Mouse (Mus musculus) CH12.LX (cell line): ENCODE results near the gene Cyp1a1. TPM values are rescaled to one million over a fixed set of nuclear protein-coding genes. Genes with fewer than 3 reads are reported as not detected.

ENCODE experiments used
- DNase-seq: peaks from one replicate; pipeline ENCODE4 v3.0.0-alpha.2; 2013; ENCODE audit errors: extremely low read depth
- H3K27ac ChIP-seq: 2 replicates; pipeline ENCODE4 v1.5.1; 2012; ENCODE audit warnings: low read depth, mild to moderate bottlenecking, control low read depth, moderate library complexity; ENCODE audit not compliant: insufficient read depth
- H3K27me3 ChIP-seq: replicated peaks from 2 replicates; pipeline ENCODE3; 2012; ENCODE audit warnings: inconsistent platforms
- H3K36me3 ChIP-seq, 2 experiments: replicated peaks in 1 of 2; 2 replicates each; pipeline versions ENCODE3 to v1.6.1; 2012; ENCODE audit warnings: inconsistent platforms in 1 of 2, low read length in 1 of 2, mild to moderate bottlenecking in 1 of 2, mixed read lengths in 1 of 2, moderate library complexity in 1 of 2; ENCODE audit not compliant: control insufficient read depth in 1 of 2, insufficient read depth in 1 of 2
- H3K4me1 ChIP-seq, 2 experiments: 2 replicates each; pipeline ENCODE4 v1.6.1; 2012; ENCODE audit warnings: inconsistent platforms in 1 of 2, moderate library complexity in 1 of 2; ENCODE audit not compliant: insufficient read depth in 2 of 2, control insufficient read depth in 1 of 2
- H3K4me2 ChIP-seq: 2 replicates; pipeline ENCODE4 v1.6.1; 2012; ENCODE audit warnings: low read depth, mild to moderate bottlenecking, control low read depth; ENCODE audit not compliant: poor library complexity, insufficient read depth, severe bottlenecking
- H3K4me3 ChIP-seq, 3 experiments: fragments of 150-350 bp in 1 of 3; sonication (generic) in 1 of 3; replicated peaks in 1 of 3; 2 replicates each; pipeline versions ENCODE3 to v1.5.1; 2011 to 2012; ENCODE audit warnings: low read depth in 2 of 3, low read length in 2 of 3, mild to moderate bottlenecking in 2 of 3, moderate library complexity in 2 of 3, control low read depth in 1 of 3, improper control_type of control experiment in 1 of 3, inconsistent platforms in 1 of 3, mixed read lengths in 1 of 3; ENCODE audit not compliant: poor library complexity in 1 of 3
- H3K79me2 ChIP-seq: replicated peaks from 2 replicates; pipeline ENCODE4 v1.6.1; 2012; ENCODE audit warnings: mild to moderate bottlenecking, moderate library complexity; ENCODE audit not compliant: control insufficient read depth, poor library complexity, insufficient read depth, severe bottlenecking; ENCODE audit errors: extremely low read depth
- H3K9ac ChIP-seq: 2 replicates; pipeline ENCODE4 v1.6.1; 2012; ENCODE audit warnings: low read depth, mild to moderate bottlenecking, control low read depth, moderate library complexity; ENCODE audit not compliant: insufficient read depth
- H3K9me3 ChIP-seq: replicated peaks from 2 replicates; pipeline ENCODE3; 2012; ENCODE audit warnings: low read length, inconsistent platforms, mixed read lengths
- BHLHE40 ChIP-seq: IDR thresholded peaks from 2 replicates; pipeline ENCODE4 v1.6.1; 2011; ENCODE audit warnings: mild to moderate bottlenecking, low read depth, low read length, improper control_type of control experiment
- CHD1 ChIP-seq: IDR thresholded peaks from 2 replicates; pipeline ENCODE4 v1.6.1; 2012; ENCODE audit warnings: low read depth, low read length, improper control_type of control experiment, inconsistent platforms
- CHD2 ChIP-seq: IDR thresholded peaks from 2 replicates; pipeline ENCODE4 v1.6.1; 2011; ENCODE audit warnings: low read length, improper control_type of control experiment
- CTCF ChIP-seq, 2 experiments: IDR thresholded peaks in 1 of 2; conservative IDR thresholded peaks in 1 of 2; 2 replicates each; pipeline ENCODE4 v1.5.1; 2011 to 2012; ENCODE audit warnings: low read depth in 2 of 2, low read length in 2 of 2, improper control_type of control experiment in 1 of 2, inconsistent platforms in 1 of 2, mild to moderate bottlenecking in 1 of 2, moderate library complexity in 1 of 2
- E2F4 ChIP-seq: IDR thresholded peaks from 2 replicates; pipeline ENCODE4 v1.6.1; 2011; ENCODE audit warnings: low read depth, low read length, improper control_type of control experiment; ENCODE audit not compliant: insufficient replicate concordance
- ELF1 ChIP-seq: IDR thresholded peaks from 2 replicates; pipeline ENCODE4 v1.6.1; 2014; ENCODE audit warnings: low read depth, mild to moderate bottlenecking, inconsistent platforms, low read length, improper control_type of control experiment
- EP300 ChIP-seq: IDR thresholded peaks from 2 replicates; pipeline ENCODE4 v1.6.1; 2011; ENCODE audit warnings: low read length, improper control_type of control experiment
- ETS1 ChIP-seq: conservative IDR thresholded peaks from 2 replicates; pipeline ENCODE4 v1.6.1; 2012; ENCODE audit warnings: low read depth, mild to moderate bottlenecking, inconsistent platforms, low read length, improper control_type of control experiment, moderate library complexity
- GABPA ChIP-seq: IDR thresholded peaks from 2 replicates; pipeline ENCODE4 v1.6.1; 2012; ENCODE audit warnings: low read depth, low read length, improper control_type of control experiment, inconsistent platforms; ENCODE audit not compliant: insufficient replicate concordance
- HCFC1 ChIP-seq: IDR thresholded peaks from 2 replicates; pipeline ENCODE4 v1.6.1; 2012; ENCODE audit warnings: low read depth, mild to moderate bottlenecking, inconsistent platforms, low read length, improper control_type of control experiment
- IRF4 ChIP-seq: IDR thresholded peaks from 2 replicates; pipeline ENCODE4 v1.6.1; 2014; ENCODE audit warnings: low read depth, mild to moderate bottlenecking, inconsistent platforms, low read length, improper control_type of control experiment
- JUN ChIP-seq: IDR thresholded peaks from 2 replicates; pipeline ENCODE4 v1.6.1; 2011; ENCODE audit warnings: low read depth, mild to moderate bottlenecking, low read length, improper control_type of control experiment, moderate library complexity; ENCODE audit not compliant: insufficient read depth
- JUND ChIP-seq: conservative IDR thresholded peaks from 2 replicates; pipeline ENCODE4 v1.6.1; 2011; ENCODE audit warnings: low read depth, low read length, improper control_type of control experiment
- KAT2A ChIP-seq: IDR thresholded peaks from 2 replicates; pipeline ENCODE4 v1.6.1; 2012; ENCODE audit warnings: low read length, improper control_type of control experiment, inconsistent platforms; ENCODE audit not compliant: insufficient replicate concordance
- MAFK ChIP-seq: IDR thresholded peaks from 2 replicates; pipeline ENCODE4 v1.6.1; 2011; ENCODE audit warnings: low read length, improper control_type of control experiment; ENCODE audit not compliant: insufficient replicate concordance
- MAX ChIP-seq: IDR thresholded peaks from 2 replicates; pipeline ENCODE4 v1.6.1; 2011; ENCODE audit warnings: low read length, improper control_type of control experiment
- MAZ ChIP-seq: IDR thresholded peaks from 2 replicates; pipeline ENCODE4 v1.6.1; 2012; ENCODE audit warnings: low read depth, mild to moderate bottlenecking, inconsistent platforms, low read length, improper control_type of control experiment, moderate library complexity
- MEF2A ChIP-seq: IDR thresholded peaks from 2 replicates; pipeline ENCODE4 v1.6.1; 2014; ENCODE audit warnings: low read depth, mild to moderate bottlenecking, inconsistent platforms, low read length, improper control_type of control experiment, borderline replicate concordance
- MXI1 ChIP-seq: IDR thresholded peaks from 2 replicates; pipeline ENCODE4 v1.6.1; 2011; ENCODE audit warnings: mild to moderate bottlenecking, low read depth, low read length, improper control_type of control experiment
- MYC ChIP-seq: IDR thresholded peaks from 2 replicates; pipeline ENCODE4 v1.6.1; 2011; ENCODE audit warnings: low read depth, mild to moderate bottlenecking, improper control_type of control experiment, low read length
- NELFE ChIP-seq: IDR thresholded peaks from 2 replicates; pipeline ENCODE4 v1.6.1; 2011; ENCODE audit warnings: low read depth, low read length, improper control_type of control experiment
- NRF1 ChIP-seq: IDR thresholded peaks from 2 replicates; pipeline ENCODE4 v1.6.1; 2014; ENCODE audit warnings: low read depth, mild to moderate bottlenecking, inconsistent platforms, low read length, improper control_type of control experiment, moderate library complexity
- PAX5 ChIP-seq: IDR thresholded peaks from 2 replicates; pipeline ENCODE4 v1.6.1; 2012; ENCODE audit warnings: low read length, inconsistent platforms, mixed read lengths
- POLR2A ChIP-seq: IDR thresholded peaks from 2 replicates; pipeline ENCODE4 v1.6.1; 2011; ENCODE audit warnings: low read depth, mild to moderate bottlenecking, improper control_type of control experiment, low read length
- POLR2AphosphoS2 ChIP-seq: IDR thresholded peaks from 2 replicates; pipeline ENCODE4 v1.6.1; 2011; ENCODE audit warnings: low read depth, low read length, improper control_type of control experiment
- RAD21 ChIP-seq: IDR thresholded peaks from 2 replicates; pipeline ENCODE4 v1.6.1; 2011; ENCODE audit warnings: low read depth, mild to moderate bottlenecking, low read length, improper control_type of control experiment, moderate library complexity
- RCOR1 ChIP-seq: conservative IDR thresholded peaks from 2 replicates; pipeline ENCODE4 v1.6.1; 2012; ENCODE audit warnings: low read depth, mild to moderate bottlenecking, inconsistent platforms, low read length, improper control_type of control experiment
- SIN3A ChIP-seq: IDR thresholded peaks from 2 replicates; pipeline ENCODE4 v1.6.1; 2012; ENCODE audit warnings: low read length, improper control_type of control experiment, inconsistent platforms
- SMC3 ChIP-seq: IDR thresholded peaks from 2 replicates; pipeline ENCODE4 v1.6.1; 2011; ENCODE audit warnings: low read depth, low read length, improper control_type of control experiment
- TBP ChIP-seq: conservative IDR thresholded peaks from 2 replicates; pipeline ENCODE4 v1.6.1; 2011; ENCODE audit warnings: low read depth, low read length, improper control_type of control experiment
- TCF12 ChIP-seq: IDR thresholded peaks from 2 replicates; pipeline ENCODE4 v1.6.1; 2014; ENCODE audit warnings: low read depth, mild to moderate bottlenecking, inconsistent platforms, low read length, improper control_type of control experiment
- UBTF ChIP-seq: IDR thresholded peaks from 2 replicates; pipeline ENCODE4 v1.6.1; 2012; ENCODE audit warnings: low read depth, mild to moderate bottlenecking, inconsistent platforms, low read length, improper control_type of control experiment, moderate library complexity
- USF1 ChIP-seq: IDR thresholded peaks from 2 replicates; pipeline ENCODE4 v1.6.1; 2014; ENCODE audit warnings: low read depth, mild to moderate bottlenecking, inconsistent platforms, low read length, improper control_type of control experiment
- USF2 ChIP-seq: conservative IDR thresholded peaks from 2 replicates; pipeline ENCODE4 v1.6.1; 2011; ENCODE audit warnings: low read depth, low read length, improper control_type of control experiment
- ZC3H11A ChIP-seq: IDR thresholded peaks from 2 replicates; pipeline ENCODE4 v1.6.1; 2012; ENCODE audit warnings: low read depth, mild to moderate bottlenecking, inconsistent platforms, low read length, improper control_type of control experiment
- ZKSCAN1 ChIP-seq: IDR thresholded peaks from 2 replicates; pipeline ENCODE4 v1.6.1; 2012; ENCODE audit warnings: low read depth, inconsistent platforms, low read length, improper control_type of control experiment, borderline replicate concordance
- ZMIZ1 ChIP-seq: IDR thresholded peaks from 2 replicates; pipeline ENCODE4 v1.6.1; 2012; ENCODE audit warnings: low read depth, mild to moderate bottlenecking, inconsistent platforms, low read length, improper control_type of control experiment
- ZNF384 ChIP-seq: IDR thresholded peaks from 2 replicates; pipeline ENCODE4 v1.6.1; 2012; ENCODE audit warnings: low read depth, low read length, improper control_type of control experiment, inconsistent platforms
- dilution Hi-C: fragments of 300-500 bp; cut with MboI; formaldehyde crosslinking; loops from 2 replicates; pipeline ENCODE4 v1.14.3; 2020; ENCODE audit warnings: low sequenced_read_pairs; ENCODE audit not compliant: extremely low pct_unique_long_range_greater_than_20kb, extremely low pct_ligation_motif_present
- in situ Hi-C: fragments of 300-500 bp; cut with MboI; formaldehyde crosslinking; loops from 3 replicates; pipeline ENCODE4 v1.14.3; 2019; ENCODE audit warnings: low sequenced_read_pairs, low pct_ligation_motif_present, low pct_unique_long_range_greater_than_20kb, mixed read lengths
- polyA plus RNA-seq: library from polyadenylated mRNA; unstranded; fragments of >175 nt; gene quantifications from 2 replicates; pipeline ENCODE4 v1.2.1, GENCODE M21; 2012; ENCODE audit warnings: low read depth; ENCODE audit not compliant: insufficient read length
- total RNA-seq, 2 experiments: library from RNA; depleted of rRNA; stranded (reverse); fragments of 300-350 nt in 1 of 2; fragments of >200 nt in 1 of 2; gene quantifications; 2 replicates each; pipeline ENCODE4 v1.2.3; 2012 to 2014

Cyp1a1 gene
- total and polyA plus RNA-seq, 3 experiments = 0.11 to 0.13 TPM; not detected in 1

- Histone ChIP-seq H3K27me3 (no peaks in the 10 kb centered on the region), H3K4me3 (peak overlapping the region in 2 of 3 experiments; percentile 9 to 10), H3K79me2 (no peaks in the 10 kb centered on the region), H3K9ac (0 out of 2 replicates have a peak overlapping the region, but pooled peaks have one; percentile 7), H3K9me3 (peaks cover 2% of the 10 kb centered on the region), H3K36me3 (no peaks in the 10 kb centered on the region), H3K27ac (no peak overlapping the region), H3K4me1 (peaks cover 9 to 43% of the 10 kb centered on the region in 2 experiments), H3K4me2 (peak overlapping the region; percentile 52)
- DNase-seq = peak; percentile 97
- TF ChIP-seq MAFK (no peak), ELF1 (no peak; the same call in 1 of the 2 replicates), BHLHE40 (peak; percentile 81), TCF12 (peak; percentile 54; the same call in 1 of the 2 replicates), MXI1 (no peak), NELFE (peak; percentile 15; the same call in 1 of the 2 replicates), E2F4 (no peak), SMC3 (peak; percentile 99), PAX5 (no peak), KAT2A (no peak), MEF2A (0 out of 2 replicates have a peak, but pooled peaks have one; percentile 12), MAZ (peak; percentile 71; the same call in 1 of the 2 replicates), SIN3A (peak; percentile 39), ZNF384 (no peak), JUN (no peak), CHD1 (no peak), RCOR1 (no peak), TBP (no peak), HCFC1 (peak; percentile 54), IRF4 (0 out of 2 replicates have a peak, but pooled peaks have one; percentile 54), USF1 (peak; percentile 93), NRF1 (no peak), EP300 (no peak), RAD21 (no peak; the same call in none of the 2 replicates), POLR2A (peak; percentile 65), USF2 (peak; percentile 92), CHD2 (no peak), ZKSCAN1 (no peak), JUND (peak; percentile 26; the same call in 1 of the 2 replicates), ETS1 (no peak), GABPA (no peak), ZMIZ1 (no peak), MYC (peak; percentile 38; the same call in 1 of the 2 replicates), MAX (peak; percentile 76), POLR2AphosphoS2 (no peak), CTCF (conservative IDR thresholded peaks at IDR 0.05 in 1 of 2, IDR thresholded peaks at IDR 0.05 in 1 of 2; ENCODE audit: low read depth in 2 of 2, low read length in 2 of 2) (peak; percentile 39 to 98; a peak in 3 of 4 replicates), ZC3H11A (peak; percentile 92), UBTF (no peak)
- dilution Hi-C loops = no loop called here
- in situ Hi-C loops = loop anchor here (5.0 to 10.0 kb wide), 2 partner anchors 63 to 339 kb away; no protein-coding TSS in a partner anchor
Measured at GRCm38 (mm10) chr9:57655749-57656148, 32.0 kb upstream of the Cyp1a1 start.
